Mouse (Mus musculus): Measurements from ENCODE around the gene F2r.

- no peak for TF ChIP-seq CTCF (conservative IDR thresholded peaks at IDR 0.05; ENCODE audit: low read length)
- no peak for TF ChIP-seq NANOG (IDR thresholded peaks at IDR 0.05; ENCODE audit: borderline replicate concordance, low read length)
- TF ChIP-seq POU5F1 (IDR thresholded peaks at IDR 0.05; ENCODE audit: borderline replicate concordance, low read length), result no peak
Measured at GRCm38 (mm10) chr13:95665644-95666356, 47.5 kb upstream of the F2r start.
